Mouse (Mus musculus): ENCODE measurements around the gene Ube2t. TPM values are rescaled to one million over a fixed set of nuclear protein-coding genes. Genes with fewer than 3 reads are reported as not detected.

Gene Ube2t
- polyA plus RNA-seq, 1 experiment = 6.4 TPM

DNA sequence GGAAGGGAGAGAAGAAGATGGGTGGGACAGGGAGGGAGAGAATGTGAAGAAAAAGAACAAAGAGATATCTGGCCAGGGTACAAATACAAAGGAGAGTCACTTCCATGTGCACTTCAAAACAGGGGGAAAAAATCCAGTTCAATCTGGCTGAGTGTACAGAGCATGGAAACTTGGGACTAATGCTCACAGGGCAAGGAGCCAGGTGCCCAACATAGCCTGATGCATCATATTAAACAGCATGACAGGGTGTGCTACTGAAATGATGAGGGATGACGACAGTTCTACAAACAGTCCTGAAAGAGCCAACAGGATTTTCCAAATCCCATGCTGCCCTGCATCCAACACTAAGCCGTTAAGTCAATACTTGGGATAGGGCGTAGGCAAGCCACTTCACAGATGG is 12.4 kb upstream of the Ube2t start:
- Histone ChIP-seq H3K9me3 (no peaks in the 10 kb centered on the region), H3K4me1 (peaks cover 36% of the 10 kb centered on the region), H3K4me3 (replicated peaks) (no peak overlapping the region), H3K36me3 (replicated peaks; ENCODE audit: low read length) (peaks cover 71% of the 10 kb centered on the region), H3K27me3 (replicated peaks) (no peaks in the 10 kb centered on the region)
- no peak for TF ChIP-seq FLI1 (IDR thresholded peaks at IDR 0.05; ENCODE audit: low read length)
- TF ChIP-seq GATA1 (IDR thresholded peaks at IDR 0.05; ENCODE audit: borderline replicate concordance, low read length) = no peak

DNA sequence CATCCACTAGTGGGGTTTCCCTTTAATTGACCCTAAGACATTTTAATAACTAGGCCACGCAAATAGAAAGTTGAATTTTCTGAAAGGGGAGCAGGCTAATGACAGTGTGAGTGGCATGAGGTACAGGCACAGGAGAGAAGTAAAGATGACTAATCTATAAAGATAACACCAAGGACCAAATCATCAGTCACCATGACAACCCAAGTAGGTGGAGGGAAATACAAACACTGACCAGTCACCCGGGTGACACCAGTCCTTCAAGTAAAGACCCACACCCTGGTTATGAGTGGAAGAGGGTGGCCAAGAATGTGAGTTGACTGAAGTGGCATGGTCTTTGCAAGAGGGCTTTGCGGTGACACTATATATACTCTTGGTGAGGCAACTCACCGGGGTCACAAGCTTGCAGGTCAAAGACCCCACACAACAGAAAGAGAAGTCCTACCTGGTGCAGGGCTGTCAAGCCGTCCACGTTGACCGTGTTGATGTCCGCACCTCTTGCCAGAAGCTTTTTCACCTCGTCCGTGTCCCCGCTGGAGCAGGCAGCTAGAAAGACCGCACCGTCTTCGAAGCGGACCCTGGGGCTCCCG is 7.2 kb upstream of the Ube2t start:
- Histone ChIP-seq H3K4me3 (replicated peaks) (peak overlapping the region; percentile 94), H3K9me3 (no peaks in the 10 kb centered on the region), H3K4me1 (peaks cover 44% of the 10 kb centered on the region), H3K27me3 (replicated peaks) (no peaks in the 10 kb centered on the region), H3K36me3 (replicated peaks; ENCODE audit: low read length) (peaks cover 31% of the 10 kb centered on the region)
- no peak for TF ChIP-seq FLI1 (IDR thresholded peaks at IDR 0.05; ENCODE audit: low read length)
- TF ChIP-seq GATA1 (IDR thresholded peaks at IDR 0.05; ENCODE audit: borderline replicate concordance, low read length) = no peak

DNA sequence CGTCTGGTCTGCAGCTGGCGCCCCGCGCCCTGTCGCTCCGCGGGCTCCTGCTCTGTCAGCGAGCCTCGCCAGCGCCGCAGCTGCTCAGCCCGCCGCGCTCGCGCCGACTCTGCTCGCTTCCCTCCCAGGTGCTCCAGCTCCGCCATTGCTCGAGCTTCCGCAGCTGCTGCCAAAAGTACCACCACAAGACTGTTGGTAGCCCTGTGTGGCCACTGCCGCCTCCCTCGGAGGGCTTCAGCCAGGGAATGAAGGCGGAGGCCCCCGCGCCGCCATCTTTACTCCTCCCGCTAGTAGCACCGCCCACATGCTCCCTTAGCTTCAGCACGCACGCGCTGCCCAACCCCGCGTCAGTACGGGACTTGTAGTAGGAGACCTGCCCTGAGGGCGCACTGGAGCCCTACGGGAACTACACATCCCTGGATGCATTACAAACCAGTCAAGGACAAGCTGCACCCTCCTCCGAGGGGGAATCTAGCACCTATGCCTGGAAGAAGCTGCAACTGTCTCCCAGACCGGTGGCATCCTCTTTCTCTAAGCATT is 6.7 kb upstream of the Ube2t start, which contains the start of gene Ppp1r12b:
Gene Ppp1r12b (minus strand): TSS at position 306 of the 540 bp plus-strand sequence.
- Histone ChIP-seq H3K36me3 (replicated peaks; ENCODE audit: low read length) (peaks cover 25% of the 10 kb centered on the region), H3K27me3 (replicated peaks) (no peaks in the 10 kb centered on the region), H3K4me1 (peaks cover 42% of the 10 kb centered on the region), H3K4me3 (replicated peaks) (peak within 1 kb of the TSS; percentile 94), H3K9me3 (no peaks in the 10 kb centered on the region)
- TF ChIP-seq FLI1 (IDR thresholded peaks at IDR 0.05; ENCODE audit: low read length) (no peak), GATA1 (IDR thresholded peaks at IDR 0.05; ENCODE audit: borderline replicate concordance, low read length) (no peak)

DNA sequence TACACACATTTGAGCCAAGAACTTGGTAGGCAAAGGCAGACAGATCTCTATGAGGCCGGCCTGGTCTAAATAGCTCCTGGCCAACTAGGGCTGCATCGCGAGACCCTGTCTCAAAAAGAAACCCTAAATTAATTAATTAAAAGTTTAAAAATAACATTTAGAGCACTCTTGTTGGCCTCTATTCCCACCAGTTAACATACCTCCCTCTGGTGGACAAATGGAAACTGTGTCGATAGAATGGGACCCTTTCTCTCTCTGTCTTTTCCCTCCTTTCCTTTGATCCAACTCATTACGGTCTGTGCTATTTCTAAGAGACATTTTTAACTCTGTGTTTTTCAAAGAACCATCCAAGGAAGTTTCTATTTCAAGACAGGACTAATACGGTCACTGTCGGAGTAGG is 1.7 kb upstream of the Ube2t start:
- H3K9me3 ChIP-seq = no peaks in the 10 kb centered on the region
- H3K27me3 ChIP-seq (replicated peaks) = no peaks in the 10 kb centered on the region
- no peak for TF ChIP-seq GATA1 (IDR thresholded peaks at IDR 0.05; ENCODE audit: borderline replicate concordance, low read length)
- TF ChIP-seq FLI1 (IDR thresholded peaks at IDR 0.05; ENCODE audit: low read length) = no peak
- H3K4me1 ChIP-seq = peaks cover 39% of the 10 kb centered on the region
- H3K36me3 ChIP-seq (replicated peaks; ENCODE audit: low read length) = peaks cover 4% of the 10 kb centered on the region
- no peak overlapping the region for H3K4me3 ChIP-seq (replicated peaks)

DNA sequence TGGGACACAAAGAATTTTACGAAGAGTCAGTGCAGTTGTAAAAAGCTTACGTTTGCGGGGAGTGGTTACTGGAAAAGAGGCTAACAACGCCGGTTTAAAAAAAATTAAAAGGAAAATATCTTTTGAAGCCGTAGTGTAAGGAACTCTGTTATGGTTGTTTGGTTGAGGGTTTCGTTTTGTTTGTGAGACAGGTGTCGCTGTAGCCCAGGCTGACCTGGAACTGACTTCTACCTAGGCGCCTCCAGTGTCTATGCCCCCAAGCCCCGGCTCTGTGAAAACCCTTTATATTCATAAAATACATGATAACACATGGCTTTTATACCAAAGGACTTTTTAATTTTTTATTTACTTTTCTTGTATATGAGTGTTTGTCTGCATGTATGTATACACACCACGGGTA is 456 bp downstream of the Ube2t start:
- peaks cover 16% of the 10 kb centered on the region for H3K36me3 ChIP-seq (replicated peaks; ENCODE audit: low read length)

DNA sequence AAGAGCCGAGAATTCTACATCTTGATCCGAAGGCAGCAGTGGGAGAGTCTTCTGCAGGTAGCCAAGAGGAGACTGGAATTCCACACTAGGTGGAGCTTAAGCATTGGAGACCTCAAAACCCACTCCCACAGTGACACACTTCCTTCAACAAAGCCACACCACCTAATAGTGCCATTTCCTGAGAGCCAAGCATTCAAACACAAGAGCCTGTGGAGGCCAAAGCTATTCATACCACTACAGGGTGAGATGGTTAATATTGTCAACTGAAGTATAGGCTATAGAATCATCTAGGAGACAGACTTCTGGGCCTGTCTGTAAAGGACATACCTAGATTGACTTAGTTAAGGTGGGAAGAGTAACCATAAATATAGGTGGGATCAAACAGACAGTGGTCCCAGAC is 3.1 kb downstream of the Ube2t start:
- TF ChIP-seq GATA1 (IDR thresholded peaks at IDR 0.05; ENCODE audit: borderline replicate concordance, low read length) = no peak
- no peak for TF ChIP-seq FLI1 (IDR thresholded peaks at IDR 0.05; ENCODE audit: low read length)
- Histone ChIP-seq H3K36me3 (replicated peaks; ENCODE audit: low read length) (peaks cover 37% of the 10 kb centered on the region), H3K4me3 (replicated peaks) (no peak overlapping the region), H3K4me1 (peaks cover 24% of the 10 kb centered on the region), H3K27me3 (replicated peaks) (no peaks in the 10 kb centered on the region), H3K9me3 (no peaks in the 10 kb centered on the region)

More for the DNA sequence above, 456 bp downstream of the Ube2t start:
- H3K9me3 ChIP-seq = no peaks in the 10 kb centered on the region
- peak overlapping the region; percentile 95 for H3K4me3 ChIP-seq (replicated peaks)
- TF ChIP-seq GATA1 (IDR thresholded peaks at IDR 0.05; ENCODE audit: borderline replicate concordance, low read length) (no peak), FLI1 (IDR thresholded peaks at IDR 0.05; ENCODE audit: low read length) (no peak)
- peaks cover 27% of the 10 kb centered on the region for H3K4me1 ChIP-seq
- H3K27me3 ChIP-seq (replicated peaks) = no peaks in the 10 kb centered on the region

DNA sequence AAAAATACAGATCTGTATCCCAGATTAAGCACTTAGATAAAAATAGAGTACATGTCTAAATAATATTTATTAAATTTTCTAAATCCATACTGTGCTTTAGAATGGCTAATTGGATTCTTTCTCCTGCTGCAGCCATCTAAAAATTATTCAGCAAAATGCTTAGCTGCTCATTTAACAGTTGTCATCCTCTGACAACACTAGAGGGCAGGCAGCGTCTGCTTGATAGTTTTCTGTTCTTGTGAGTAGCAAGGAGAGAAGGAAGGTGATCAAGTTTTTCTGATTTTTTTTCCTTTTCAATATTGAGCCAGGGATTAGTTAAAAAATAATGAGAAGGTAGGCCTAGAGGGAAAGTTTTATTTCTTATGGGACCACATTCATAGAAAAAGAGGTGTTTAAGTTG is 10.6 kb downstream of the Ube2t start:
- Histone ChIP-seq H3K27me3 (replicated peaks) (peaks cover 8% of the 10 kb centered on the region), H3K9me3 (no peaks in the 10 kb centered on the region), H3K4me3 (replicated peaks) (no peak overlapping the region), H3K4me1 (no peaks in the 10 kb centered on the region), H3K36me3 (replicated peaks; ENCODE audit: low read length) (peaks cover 59% of the 10 kb centered on the region)
- TF ChIP-seq GATA1 (IDR thresholded peaks at IDR 0.05; ENCODE audit: borderline replicate concordance, low read length) (no peak), FLI1 (IDR thresholded peaks at IDR 0.05; ENCODE audit: low read length) (no peak)

DNA sequence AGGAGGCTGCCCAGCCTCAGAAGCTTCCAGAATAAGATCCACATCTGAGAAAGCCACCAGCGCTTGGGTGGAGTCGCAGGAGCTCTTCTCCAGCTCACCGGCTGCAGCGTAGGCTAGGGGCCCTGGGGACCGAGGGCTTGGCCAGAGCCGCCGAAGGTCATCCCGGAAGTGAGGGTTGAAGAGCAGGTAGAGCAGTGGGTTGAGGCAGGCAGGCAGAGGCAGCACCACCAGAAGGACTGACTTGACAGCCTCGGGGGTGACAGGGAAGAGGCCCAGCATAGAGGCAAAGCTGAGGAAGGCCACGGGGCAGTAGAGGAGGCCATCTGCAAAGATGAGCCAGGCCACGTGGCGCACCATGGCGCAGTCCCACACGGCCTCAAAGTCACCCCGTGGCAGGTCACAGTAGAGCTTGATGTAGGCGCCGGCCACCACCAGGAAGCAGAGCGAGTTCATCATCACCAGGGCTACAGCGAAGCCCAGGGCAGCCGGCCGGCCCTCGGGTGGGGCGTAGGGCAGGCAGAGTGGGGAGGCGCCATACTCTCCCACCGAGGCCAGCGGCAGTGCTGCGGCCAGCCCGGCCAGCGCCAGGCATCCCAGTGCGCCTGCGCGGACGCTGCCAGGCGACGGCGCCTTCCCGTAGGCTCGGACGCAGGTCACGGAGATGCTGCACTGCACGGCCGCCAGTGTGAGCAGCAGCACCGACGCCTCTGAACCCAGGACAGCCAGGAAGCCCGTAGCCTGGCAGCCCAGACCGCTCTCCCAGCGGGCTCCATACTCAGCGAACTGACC is 25.0 kb downstream of the Ube2t start:
- Histone ChIP-seq H3K27me3 (replicated peaks) (peaks cover 80% of the 10 kb centered on the region), H3K4me1 (peaks cover 17% of the 10 kb centered on the region), H3K9me3 (peaks cover 4% of the 10 kb centered on the region; the same call in 1 of the 2 replicates), H3K36me3 (replicated peaks; ENCODE audit: low read length) (no peaks in the 10 kb centered on the region), H3K4me3 (replicated peaks) (peak overlapping the region; percentile 89)
- no peak for TF ChIP-seq FLI1 (IDR thresholded peaks at IDR 0.05; ENCODE audit: low read length)
- TF ChIP-seq GATA1 (IDR thresholded peaks at IDR 0.05; ENCODE audit: borderline replicate concordance, low read length) = no peak

DNA sequence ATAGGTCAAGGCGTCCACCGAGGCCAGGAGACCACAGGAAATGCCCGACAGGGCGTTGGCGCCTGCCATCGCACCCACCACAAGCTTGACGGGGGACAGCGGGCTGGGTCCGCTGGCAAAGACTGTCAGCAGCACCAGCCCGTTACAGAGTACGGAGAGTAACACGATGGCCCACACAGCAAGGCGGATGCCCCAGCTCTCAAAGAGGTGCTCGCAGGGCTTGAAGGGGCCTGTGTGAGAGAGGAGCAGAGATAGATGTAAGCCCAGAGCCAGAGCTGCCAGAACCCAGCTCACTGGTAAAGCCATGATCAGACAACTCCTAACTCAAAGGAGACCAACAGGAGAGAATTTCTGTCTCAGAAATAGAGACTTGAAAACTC is 25.6 kb downstream of the Ube2t start:
- Histone ChIP-seq H3K9me3 (peaks cover 4% of the 10 kb centered on the region; the same call in 1 of the 2 replicates), H3K36me3 (replicated peaks; ENCODE audit: low read length) (no peaks in the 10 kb centered on the region), H3K27me3 (replicated peaks) (peaks cover 81% of the 10 kb centered on the region), H3K4me1 (peaks cover 17% of the 10 kb centered on the region), H3K4me3 (replicated peaks) (peak overlapping the region; percentile 89)
- no peak for TF ChIP-seq GATA1 (IDR thresholded peaks at IDR 0.05; ENCODE audit: borderline replicate concordance, low read length)
- TF ChIP-seq FLI1 (IDR thresholded peaks at IDR 0.05; ENCODE audit: low read length) = no peak

DNA sequence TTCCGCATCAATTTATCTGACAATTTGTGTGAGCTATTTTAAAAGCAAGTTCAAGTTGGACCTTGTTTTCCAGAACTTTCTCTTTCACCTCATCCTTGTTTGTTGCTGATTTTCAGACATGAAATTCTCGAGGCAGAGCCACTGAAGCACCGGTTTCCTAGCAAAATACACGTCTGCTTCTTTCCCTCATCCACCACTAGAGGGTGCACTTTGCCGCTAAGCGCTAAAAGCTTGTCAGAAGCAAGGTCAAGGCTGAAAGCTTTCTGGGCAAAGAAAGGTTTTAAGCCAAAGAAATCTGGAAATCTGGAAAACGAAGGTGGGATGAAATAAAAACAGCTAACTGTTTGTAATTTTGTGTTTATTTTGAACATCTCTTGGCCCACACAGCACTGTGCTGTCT is 27.0 kb downstream of the Ube2t start:
- peaks cover 81% of the 10 kb centered on the region for H3K27me3 ChIP-seq (replicated peaks)
- no peak overlapping the region for H3K4me3 ChIP-seq (replicated peaks)

More for the DNA sequence above, 27.0 kb downstream of the Ube2t start:
- peaks cover 18% of the 10 kb centered on the region for H3K4me1 ChIP-seq
- no peaks in the 10 kb centered on the region for H3K36me3 ChIP-seq (replicated peaks; ENCODE audit: low read length)
- TF ChIP-seq GATA1 (IDR thresholded peaks at IDR 0.05; ENCODE audit: borderline replicate concordance, low read length) (no peak), FLI1 (IDR thresholded peaks at IDR 0.05; ENCODE audit: low read length) (no peak)
- 0 out of 2 replicates have a peak, but pooled peaks cover 2% of the 10 kb centered on the region for H3K9me3 ChIP-seq
